Mouse (Mus musculus) ES-E14 (cell line): ENCODE results near the gene Tmem128.

ENCODE experiments used
- CHD2 ChIP-seq: IDR thresholded peaks from 2 replicates; pipeline ENCODE4 v1.6.1; 2014; ENCODE audit warnings: mild to moderate bottlenecking, low read depth, low read length, inconsistent platforms
- HCFC1 ChIP-seq: IDR thresholded peaks from 2 replicates; pipeline ENCODE4 v1.6.1; 2012; ENCODE audit warnings: low read length, inconsistent platforms, borderline replicate concordance; ENCODE audit not compliant: insufficient read depth

GRCm38 (mm10) chr5:38235422-38235821 lies 24.6 kb upstream of the Tmem128 start:
- TF ChIP-seq HCFC1 (no peak), CHD2 (no peak)
